Mouse (Mus musculus): ENCODE measurements around the gene Pif1.

Pif1 gene

GRCm38 (mm10) chr9:65640838-65641410 is 54.0 kb downstream of the Pif1 start:
- peak; percentile 50 to 66 for DNase-seq

- DNase-seq: no peak
Observed at GRCm38 (mm10) chr9:65641446-65642052, 54.6 kb downstream of the Pif1 start.

- no peak for DNase-seq
Observed at GRCm38 (mm10) chr9:65642546-65642945, 55.6 kb downstream of the Pif1 start.

- DNase-seq: no peak
Observed at GRCm38 (mm10) chr9:65644960-65645359, 58.0 kb downstream of the Pif1 start.
